Mouse (Mus musculus): ENCODE measurements at regions not wholly inside any gene's neighbourhood (a gene's known extent, or its start where the extent isn't known, plus 50 kb on each side); places are given as distances from the start of the nearest gene placed in this dataset.

DNA sequence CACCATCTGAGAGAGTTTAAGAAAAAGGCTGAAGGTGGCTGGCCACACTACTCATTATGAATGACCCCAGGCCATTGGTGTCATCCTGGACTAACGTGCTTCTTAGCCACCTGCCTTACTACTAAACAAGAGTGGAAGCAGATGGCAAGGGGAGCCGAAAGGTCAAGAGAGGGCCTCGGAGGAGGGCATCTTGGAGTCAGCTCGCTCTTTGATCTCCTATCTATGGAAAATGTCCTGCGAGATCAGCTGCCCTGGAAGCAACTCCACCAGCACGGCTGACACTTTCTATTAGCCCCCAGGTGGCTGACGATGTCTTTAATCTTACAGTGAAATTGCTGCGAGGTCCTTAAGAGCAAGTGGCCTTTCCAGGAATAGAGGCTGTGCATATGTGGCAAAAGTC, 179.3 kb downstream of the Csl start:
- no peak for TF ChIP-seq CTCF (IDR thresholded peaks at IDR 0.05; ENCODE audit: borderline replicate concordance, insufficient read depth, low read length)
- TF ChIP-seq POLR2A (IDR thresholded peaks at IDR 0.05; ENCODE audit: low read depth, low read length) = no peak
